Mouse (Mus musculus): ENCODE results near the gene Zfp36. TPM values are rescaled to one million over a fixed set of nuclear protein-coding genes. Genes with fewer than 3 reads are reported as not detected.
"Not testable (repeated sequence)": the region's sequence is repeated elsewhere in the genome, so short reads cannot be mapped to it uniquely, and the experiment has no call there.

Zfp36 gene
- polyA plus RNA-seq, 1 experiment from 2014 or later, result 29.4 TPM

DNA sequence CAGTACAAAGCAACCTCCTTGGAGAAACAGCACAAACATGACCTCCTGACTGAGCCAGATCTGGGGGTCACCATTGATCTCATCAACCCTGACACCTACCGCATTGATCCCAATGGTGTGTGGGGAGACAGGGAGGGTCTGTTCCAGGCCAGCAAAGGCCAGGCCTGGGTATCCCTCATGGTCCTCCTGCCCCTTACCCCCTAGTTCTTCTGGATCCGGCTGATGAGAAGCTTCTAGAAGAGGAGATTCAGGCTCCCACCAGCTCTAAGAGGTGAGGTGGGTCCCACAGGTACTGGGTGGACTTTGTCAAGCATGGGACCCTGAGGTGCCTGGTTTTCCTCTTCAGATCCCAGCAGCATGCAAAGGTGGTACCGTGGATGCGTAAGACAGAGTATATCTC lies 15.4 kb upstream of the Zfp36 start:
- no peak overlapping the region for H3K9ac ChIP-seq (ENCODE audit: low read length)
- no peaks in the 10 kb centered on the region for H3K9me3 ChIP-seq (ENCODE audit: control insufficient read depth, low read length)
- no peak overlapping the region for H3K27ac ChIP-seq (replicated peaks)
- H3K4me1 ChIP-seq (replicated peaks; ENCODE audit: control insufficient read depth, insufficient read depth), result peaks cover 3% of the 10 kb centered on the region; the same call in 1 of the 2 replicates
- no peak overlapping the region for H3K4me3 ChIP-seq (ENCODE audit: low read depth, low read length)
- no peak overlapping the region for H3K4me2 ChIP-seq (replicated peaks; ENCODE audit: low read depth)
- no peaks in the 10 kb centered on the region for H3K27me3 ChIP-seq (ENCODE audit: control insufficient read depth, insufficient read depth, low read length)
- TF ChIP-seq CTCF (IDR thresholded peaks at IDR 0.05; ENCODE audit: low read depth) (no peak), EP300 (optimal IDR thresholded peaks at IDR 0.05) (no peak)
- WGBS, result 93% methylated on average over 4 of the region's 4 CpGs
- ATAC-seq (ENCODE audit: low FRiP score, low TSS enrichment) (no peak), DNase-seq (ENCODE audit: low spot score) (no peak)
- H3K36me3 ChIP-seq (ENCODE audit: control insufficient read depth, insufficient read depth, low read length), result peaks cover 28% of the 10 kb centered on the region

- peaks cover 3% of the 10 kb centered on the region; the same call in 1 of the 2 replicates for H3K4me1 ChIP-seq (replicated peaks; ENCODE audit: control insufficient read depth, insufficient read depth)
- H3K4me3 ChIP-seq (ENCODE audit: low read depth, low read length), result peak overlapping the region; percentile 82
- peak overlapping the region; percentile 83 for H3K27ac ChIP-seq (replicated peaks)
- peak overlapping the region; percentile 96 for H3K4me2 ChIP-seq (replicated peaks; ENCODE audit: low read depth)
- WGBS, result 6% methylated on average over 22 of the region's 22 CpGs
- no peaks in the 10 kb centered on the region for H3K9me3 ChIP-seq (ENCODE audit: control insufficient read depth, low read length)
- H3K27me3 ChIP-seq (ENCODE audit: control insufficient read depth, insufficient read depth, low read length), result no peaks in the 10 kb centered on the region
- ATAC-seq (ENCODE audit: low FRiP score, low TSS enrichment), result no peak; the same call in 1 of the 2 replicates
- no peak for DNase-seq (ENCODE audit: low spot score)
- no peak; the same call in 1 of the 2 replicates for TF ChIP-seq CTCF (IDR thresholded peaks at IDR 0.05; ENCODE audit: low read depth)
- TF ChIP-seq EP300 (optimal IDR thresholded peaks at IDR 0.05), result no peak
- peak overlapping the region; percentile 84 for H3K9ac ChIP-seq (ENCODE audit: low read length)
- H3K36me3 ChIP-seq (ENCODE audit: control insufficient read depth, insufficient read depth, low read length), result peaks cover 20% of the 10 kb centered on the region
Measured at GRCm38 (mm10) chr7:28393272-28393951, 13.4 kb upstream of the Zfp36 start.

- Histone ChIP-seq H3K4me1 (replicated peaks; ENCODE audit: control insufficient read depth, insufficient read depth) (peaks cover 3% of the 10 kb centered on the region; the same call in 1 of the 2 replicates), H3K4me2 (replicated peaks; ENCODE audit: low read depth) (peak within 1 kb of the TSS; percentile 96), H3K4me3 (ENCODE audit: low read depth, low read length) (peak within 1 kb of the TSS; percentile 82), H3K27me3 (ENCODE audit: control insufficient read depth, insufficient read depth, low read length) (no peaks in the 10 kb centered on the region), H3K9me3 (ENCODE audit: control insufficient read depth, low read length) (no peaks in the 10 kb centered on the region), H3K9ac (ENCODE audit: low read length) (peak within 1 kb of the TSS; percentile 84), H3K27ac (replicated peaks) (peak within 1 kb of the TSS; percentile 83), H3K36me3 (ENCODE audit: control insufficient read depth, insufficient read depth, low read length) (peaks cover 17% of the 10 kb centered on the region)
- peak; percentile 97 for DNase-seq (ENCODE audit: low spot score)
- under 1% methylated on average over 58 of the region's 58 CpGs for WGBS
- peak; percentile 97 for ATAC-seq (ENCODE audit: low FRiP score, low TSS enrichment)
- TF ChIP-seq EP300 (optimal IDR thresholded peaks at IDR 0.05) (no peak), CTCF (IDR thresholded peaks at IDR 0.05; ENCODE audit: low read depth) (no peak; the same call in 1 of the 2 replicates)
Measured at GRCm38 (mm10) chr7:28392429-28393271, 12.6 kb upstream of the Zfp36 start, which contains the start of the genes Med29 and Paf1. Gene Med29 (minus strand): TSS chr7:28392708. Gene Paf1 (plus strand): TSS chr7:28392951.

GRCm38 (mm10) chr7:28390331-28390730 lies 10.3 kb upstream of the Zfp36 start:
- Histone ChIP-seq H3K9me3 (ENCODE audit: control insufficient read depth, low read length) (no peaks in the 10 kb centered on the region), H3K27ac (replicated peaks) (no peak overlapping the region), H3K36me3 (ENCODE audit: control insufficient read depth, insufficient read depth, low read length) (peaks cover 7% of the 10 kb centered on the region), H3K4me3 (ENCODE audit: low read depth, low read length) (no peak overlapping the region), H3K27me3 (ENCODE audit: control insufficient read depth, insufficient read depth, low read length) (no peaks in the 10 kb centered on the region), H3K4me2 (replicated peaks; ENCODE audit: low read depth) (no peak overlapping the region), H3K9ac (ENCODE audit: low read length) (no peak overlapping the region), H3K4me1 (replicated peaks; ENCODE audit: control insufficient read depth, insufficient read depth) (peaks cover 3% of the 10 kb centered on the region; the same call in 1 of the 2 replicates)
- TF ChIP-seq CTCF (IDR thresholded peaks at IDR 0.05; ENCODE audit: low read depth), result no peak
- no peak for TF ChIP-seq EP300 (optimal IDR thresholded peaks at IDR 0.05)
- DNase-seq (ENCODE audit: low spot score), result no peak
- 93% methylated on average over 3 of the region's 3 CpGs for WGBS
- ATAC-seq (ENCODE audit: low FRiP score, low TSS enrichment), result no peak

GRCm38 (mm10) chr7:28387384-28387783 lies 7.3 kb upstream of the Zfp36 start:
- not testable (repeated sequence) for H3K4me2 ChIP-seq (replicated peaks; ENCODE audit: low read depth); H3K9me3 ChIP-seq (ENCODE audit: control insufficient read depth, low read length); ATAC-seq (ENCODE audit: low FRiP score, low TSS enrichment); H3K9ac ChIP-seq (ENCODE audit: low read length); H3K36me3 ChIP-seq (ENCODE audit: control insufficient read depth, insufficient read depth, low read length); H3K4me3 ChIP-seq (ENCODE audit: low read depth, low read length); DNase-seq (ENCODE audit: low spot score); H3K27me3 ChIP-seq (ENCODE audit: control insufficient read depth, insufficient read depth, low read length); H3K27ac ChIP-seq (replicated peaks)
- 81% methylated on average over 7 of the region's 7 CpGs for WGBS
- H3K4me1 ChIP-seq (replicated peaks; ENCODE audit: control insufficient read depth, insufficient read depth), result peaks cover 11% of the 10 kb centered on the region

DNA sequence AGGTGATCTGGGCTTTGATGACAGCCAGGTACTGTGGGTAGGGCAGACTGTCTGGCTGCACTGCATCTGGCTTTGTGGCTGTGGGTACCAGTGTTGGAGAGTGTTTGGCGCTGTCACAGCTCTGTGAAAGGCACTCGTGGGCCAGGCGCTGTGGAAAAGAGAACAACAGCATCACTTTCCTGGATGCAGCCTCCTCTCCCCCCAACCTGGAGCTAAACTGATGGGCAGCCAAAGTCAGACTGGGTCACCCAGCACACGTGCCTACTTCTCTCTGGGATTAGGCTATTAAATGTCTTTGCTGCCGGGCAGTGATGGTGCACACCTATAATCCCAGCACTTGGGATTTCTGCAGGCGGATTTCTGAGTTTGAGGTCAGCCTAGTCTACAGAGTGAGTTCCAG lies 6.8 kb upstream of the Zfp36 start:
- not testable (repeated sequence) for H3K9me3 ChIP-seq (ENCODE audit: control insufficient read depth, low read length); ATAC-seq (ENCODE audit: low FRiP score, low TSS enrichment); H3K27me3 ChIP-seq (ENCODE audit: control insufficient read depth, insufficient read depth, low read length); H3K4me3 ChIP-seq (ENCODE audit: low read depth, low read length); H3K27ac ChIP-seq (replicated peaks); DNase-seq (ENCODE audit: low spot score); H3K9ac ChIP-seq (ENCODE audit: low read length); H3K4me2 ChIP-seq (replicated peaks; ENCODE audit: low read depth); H3K36me3 ChIP-seq (ENCODE audit: control insufficient read depth, insufficient read depth, low read length)
- WGBS, result 76% methylated on average over 6 of the region's 6 CpGs
- peaks cover 11% of the 10 kb centered on the region for H3K4me1 ChIP-seq (replicated peaks; ENCODE audit: control insufficient read depth, insufficient read depth)
